Mouse (Mus musculus): Measurements from ENCODE around the gene Prrc2b.

The Prrc2b gene

GRCm38 (mm10) chr2:32282289-32282688 is 131.4 kb downstream of the Prrc2b start:
- DNase-seq (ENCODE audit: low read depth, low spot score): no peak

DNA sequence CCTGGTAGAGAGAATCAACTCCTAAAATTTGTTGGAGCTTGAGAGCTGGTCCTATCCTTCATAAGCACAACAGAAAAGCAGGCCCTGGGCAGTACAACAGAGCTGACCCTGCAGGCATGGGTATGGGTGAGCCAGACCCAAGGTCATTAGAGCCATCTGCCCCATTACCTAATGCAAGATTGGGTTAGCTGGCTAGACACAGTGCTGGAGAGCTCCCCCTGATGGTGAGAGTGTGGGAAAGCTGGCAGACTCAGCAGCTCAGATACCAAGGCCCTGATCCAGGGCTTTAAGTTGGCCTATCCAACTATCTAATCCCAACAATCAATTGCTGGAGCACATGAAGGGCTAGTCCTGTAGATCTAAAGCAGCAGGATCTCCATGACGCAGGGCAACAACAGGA is 131.8 kb downstream of the Prrc2b start:
- peak; percentile 40 for DNase-seq (ENCODE audit: low read depth, low spot score)

DNA sequence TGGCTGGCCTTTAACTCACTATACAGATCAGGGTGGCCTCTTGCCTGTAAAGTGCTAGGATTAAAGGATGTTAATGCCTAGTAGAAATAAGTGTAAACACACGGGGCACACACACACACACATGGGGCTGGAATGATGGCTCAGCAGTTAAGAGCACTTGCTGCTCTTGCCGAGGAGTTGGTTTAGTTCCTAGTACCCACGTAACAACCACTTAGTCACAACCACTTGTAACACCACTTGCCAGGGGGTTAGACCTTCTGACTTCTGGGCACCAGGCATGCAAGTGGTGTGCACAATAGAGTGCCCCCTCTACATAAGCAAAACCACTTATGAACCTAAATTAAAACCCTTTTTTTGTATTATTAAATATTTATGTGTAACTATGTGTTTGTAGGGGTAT is 133.1 kb downstream of the Prrc2b start:
- DNase-seq (ENCODE audit: low read depth, low spot score): no peak

Measured in forelimb bud, embryonic 11.5 days (tissue).